Mouse (Mus musculus) gastrocnemius, adult 8-10 months (tissue): ENCODE data around the gene Pold1. TPM values are rescaled to one million over a fixed set of nuclear protein-coding genes. Genes with fewer than 3 reads are reported as not detected.

Experiments used
- DNase-seq, 2 experiments: peaks; one replicate each; pipeline ENCODE4 v3.0.0; 2022; ENCODE audit warnings: low spot score in 2 of 2
- total RNA-seq, 4 experiments: library from RNA; stranded (reverse); gene quantifications; 2 replicates each; pipeline ENCODE4 v1.2.4; 2022

Gene Pold1
- total RNA-seq, 4 experiments from 2014 or later = 4.6 to 5.9 (median 5.4) TPM

DNA sequence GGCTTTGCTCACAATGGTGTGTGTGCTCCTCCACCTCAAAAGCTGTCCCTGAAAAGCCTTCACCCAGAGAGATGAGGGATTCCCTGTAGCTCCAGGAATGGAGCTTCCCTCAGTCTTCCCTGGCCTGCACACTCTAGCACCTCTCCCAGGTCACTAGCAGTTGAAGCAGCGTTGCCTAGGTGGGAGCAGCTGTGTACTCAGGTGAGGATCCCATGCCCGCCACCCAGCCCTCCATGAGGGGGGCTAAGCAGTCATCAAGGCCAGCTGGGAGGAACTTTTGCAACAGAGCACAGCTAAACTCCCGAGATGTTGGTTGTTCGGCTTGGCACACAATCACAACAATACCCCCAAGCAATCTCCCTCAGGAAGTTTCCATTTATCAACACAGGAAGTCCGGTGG is 34.1 kb upstream of the Pold1 start:
- DNase-seq = no peak

- DNase-seq = no peak
Observed at GRCm38 (mm10) chr7:44581637-44582036, 33.0 kb upstream of the Pold1 start.

DNA sequence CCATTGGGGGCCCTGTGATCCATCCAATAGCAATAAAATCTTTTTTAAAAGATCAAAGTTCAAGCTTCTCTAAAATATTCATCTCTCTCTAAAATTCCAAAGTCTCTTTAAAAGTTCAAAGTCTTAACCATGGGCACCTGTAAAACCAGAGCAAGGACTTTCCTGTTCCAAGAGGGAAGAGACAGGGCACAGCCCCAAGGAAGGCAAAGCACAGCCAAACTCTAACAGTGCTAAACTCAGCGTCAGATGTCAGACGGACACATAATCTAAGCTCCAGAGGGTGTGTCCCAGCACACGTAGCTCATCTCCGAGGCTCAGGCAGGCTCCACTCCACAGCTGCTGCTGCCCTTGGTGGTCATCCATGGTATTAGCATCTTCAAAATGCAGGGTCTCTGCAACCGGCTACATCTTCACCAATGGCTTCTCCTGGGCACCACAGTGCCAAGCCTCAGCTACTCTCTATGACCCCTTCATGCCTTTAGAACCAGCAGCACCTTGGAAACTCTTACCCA is 27.7 kb upstream of the Pold1 start:
- DNase-seq = no peak

DNA sequence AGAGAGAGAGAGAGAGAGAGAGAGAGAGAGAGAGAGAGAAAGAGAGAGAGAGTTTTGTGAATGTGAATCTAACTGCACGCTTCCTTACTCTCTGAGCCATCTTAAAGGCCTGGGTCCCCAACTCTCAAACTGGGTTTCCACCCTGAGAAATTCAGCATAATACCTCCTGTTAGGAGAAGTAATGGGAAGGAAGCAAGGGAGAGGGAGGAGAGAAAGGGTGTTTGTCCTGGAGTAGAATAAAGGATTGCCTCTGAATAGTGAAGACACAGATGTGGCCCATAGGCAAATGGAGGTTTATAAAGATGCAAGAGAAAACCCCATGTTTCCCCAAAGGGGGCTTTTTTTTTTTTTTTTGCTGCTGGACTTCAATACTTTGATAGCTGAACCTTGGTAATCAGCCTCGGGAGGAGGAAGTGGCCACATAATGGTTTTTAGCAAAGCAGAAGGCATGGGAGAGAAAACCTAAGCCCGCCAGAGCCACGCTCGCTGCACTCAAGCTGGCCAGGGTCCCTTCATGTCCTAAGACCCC is 24.4 kb upstream of the Pold1 start:
- no peak for DNase-seq

GRCm38 (mm10) chr7:44572213-44572701 is 23.6 kb upstream of the Pold1 start, which contains the start of gene Napsa:
Gene Napsa (plus strand): TSS chr7:44572380.
- no peak for DNase-seq

DNA sequence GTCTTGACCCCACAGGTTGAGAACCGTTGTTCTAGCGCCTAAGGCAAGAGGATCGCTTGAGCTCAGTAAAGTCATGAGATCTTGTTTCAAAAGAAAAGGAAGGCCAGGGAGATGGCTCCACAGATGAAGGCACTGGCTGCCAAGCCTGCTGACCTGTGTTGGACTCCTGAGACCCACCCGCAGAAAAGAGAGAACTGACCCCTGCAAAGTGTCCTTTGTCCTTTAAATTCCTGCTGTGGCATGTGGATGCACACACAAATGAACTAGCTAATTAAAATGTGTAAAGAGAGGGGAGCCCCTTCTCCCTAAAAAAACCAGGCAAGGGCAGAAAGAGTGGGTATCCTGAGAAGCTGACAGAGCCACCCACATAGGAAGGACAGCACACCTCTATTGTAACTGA is 23.2 kb upstream of the Pold1 start:
- no peak for DNase-seq

DNA sequence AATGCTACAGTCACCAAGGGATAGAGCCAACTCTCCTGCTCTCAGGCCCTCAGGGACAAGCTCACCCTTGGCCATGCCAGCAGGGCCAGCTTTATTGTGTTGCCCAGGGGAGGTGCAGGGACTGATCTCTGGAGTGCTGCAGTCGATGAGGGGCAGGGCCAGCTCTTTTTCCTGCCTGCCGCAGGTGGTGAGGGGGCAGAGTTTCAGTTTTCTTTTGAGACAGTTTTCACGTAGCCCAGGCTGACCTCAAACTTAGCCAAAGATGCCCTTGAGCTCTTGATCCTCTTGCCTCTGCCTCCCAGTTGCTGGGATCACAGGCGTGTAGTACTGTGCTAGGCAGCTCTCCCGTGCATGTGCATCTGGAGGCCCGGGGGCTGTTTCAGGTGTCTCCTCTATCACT is 22.3 kb upstream of the Pold1 start:
- DNase-seq = no peak

GRCm38 (mm10) chr7:44568803-44569202 is 20.2 kb upstream of the Pold1 start:
- no peak for DNase-seq

DNA sequence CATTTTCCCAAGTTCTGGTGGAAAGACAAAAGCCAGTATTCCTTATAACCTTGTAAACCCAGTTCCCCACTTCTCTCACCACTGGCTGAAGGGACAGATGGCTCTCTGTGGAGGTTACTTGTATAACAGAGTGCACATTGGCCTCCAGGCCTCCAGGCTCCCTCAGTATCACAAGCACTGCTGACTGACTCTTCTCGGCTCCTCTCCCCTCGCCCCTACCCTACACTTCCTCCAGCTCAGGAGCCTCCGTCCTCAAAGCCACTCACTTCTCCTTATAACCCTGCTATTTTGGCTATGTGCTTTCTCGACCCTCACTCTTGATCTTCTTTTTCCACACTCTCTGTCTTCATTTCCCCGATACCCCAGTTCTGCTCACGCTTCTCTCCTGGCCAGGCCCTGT is 16.8 kb upstream of the Pold1 start:
- DNase-seq = no peak

DNA sequence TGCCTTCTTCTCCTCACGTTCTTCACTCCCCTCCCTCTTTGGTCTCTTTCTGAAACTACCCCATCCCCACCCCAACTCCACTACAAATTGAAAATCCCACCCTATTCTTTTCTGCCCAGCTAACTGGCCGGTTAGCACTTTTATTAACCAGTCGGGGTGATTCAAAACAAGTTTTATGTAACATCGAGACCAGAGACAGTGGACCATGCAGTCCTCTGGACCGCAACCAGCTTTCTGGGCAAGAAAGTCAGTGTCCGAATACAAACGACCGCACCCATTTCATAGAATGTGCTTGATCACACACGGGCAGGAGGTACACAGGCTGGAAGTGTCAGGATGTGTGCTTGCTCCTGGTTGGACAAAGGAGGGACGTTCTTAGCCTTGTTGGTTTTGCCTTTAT is 15.8 kb upstream of the Pold1 start:
- no peak for DNase-seq

DNA sequence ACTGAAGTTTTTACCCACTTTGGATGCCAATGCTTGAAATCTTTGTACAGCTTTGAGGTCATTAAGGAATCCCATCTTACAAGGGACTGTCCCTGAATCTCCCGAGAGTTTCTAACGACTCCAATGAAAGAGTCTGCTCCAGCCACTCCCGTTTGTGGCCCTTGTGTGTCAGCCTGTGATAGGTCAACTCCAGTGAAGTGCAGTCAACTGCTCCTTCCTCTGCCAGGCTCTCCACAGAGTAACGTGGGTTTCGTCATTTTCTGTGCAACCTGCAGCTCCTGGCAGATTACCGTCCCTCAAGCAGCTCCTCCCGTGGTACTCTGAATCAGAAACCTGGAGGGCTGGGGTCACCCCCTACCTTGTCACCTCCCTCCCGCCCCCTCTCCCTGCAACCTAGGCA is 14.6 kb upstream of the Pold1 start:
- DNase-seq = no peak

- DNase-seq = peak; percentile 40 to 54
Observed at GRCm38 (mm10) chr7:44560435-44561400, 12.1 kb upstream of the Pold1 start.

- DNase-seq = no peak
Observed at GRCm38 (mm10) chr7:44557629-44558028, 9.0 kb upstream of the Pold1 start.

- peak; percentile 93 to 95 for DNase-seq
Observed at GRCm38 (mm10) chr7:44553826-44554225, 5.2 kb upstream of the Pold1 start, which contains the start of gene Nr1h2. Gene Nr1h2 (minus strand): TSS chr7:44553951.

DNA sequence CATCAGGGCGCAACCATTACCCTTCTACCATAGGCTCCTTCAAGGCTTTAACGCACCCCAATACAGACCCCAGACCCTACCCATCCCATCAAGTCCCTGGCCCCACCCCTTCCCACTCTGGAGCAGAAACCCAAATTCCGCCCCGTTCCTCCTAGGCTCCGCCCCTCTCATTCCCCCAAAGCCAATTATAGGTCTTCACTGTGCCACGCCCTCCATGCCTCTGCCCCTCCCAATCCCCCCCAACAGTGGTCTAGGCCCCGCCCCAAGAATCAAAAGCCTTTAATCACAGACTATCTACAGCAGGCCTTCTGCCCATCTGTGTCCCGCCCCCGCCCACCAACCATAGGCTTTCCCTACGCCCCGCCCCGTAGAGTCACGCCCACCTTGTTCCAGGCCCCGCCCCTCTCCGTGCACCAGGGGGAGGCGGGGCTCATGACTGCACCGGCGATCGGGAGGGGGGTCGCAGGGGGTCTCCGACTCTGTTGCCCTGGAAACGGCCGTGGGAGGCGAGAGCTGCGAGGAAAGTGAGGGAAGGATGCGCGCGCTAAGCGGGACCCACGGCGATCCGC is 4.6 kb upstream of the Pold1 start:
- DNase-seq = peak; percentile 63 to 69

GRCm38 (mm10) chr7:44552141-44552908 is 3.7 kb upstream of the Pold1 start:
- DNase-seq = no peak

- DNase-seq = no peak
Observed at GRCm38 (mm10) chr7:44551731-44552130, 3.1 kb upstream of the Pold1 start.

- DNase-seq = no peak
Observed at GRCm38 (mm10) chr7:44551301-44551700, 2.7 kb upstream of the Pold1 start.

DNA sequence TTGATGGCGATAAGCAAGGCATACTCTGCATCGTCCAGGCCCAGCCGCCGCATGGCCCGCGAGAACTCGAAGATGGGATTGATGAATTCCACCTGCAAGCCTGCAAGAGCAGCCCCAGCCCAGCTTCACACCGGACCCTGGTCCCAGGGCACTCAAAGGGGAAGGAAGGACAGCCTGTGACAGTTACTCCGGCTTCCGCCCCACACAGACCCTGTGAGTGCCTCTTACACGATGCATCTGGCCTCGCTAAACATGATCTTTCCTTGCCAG is 1.7 kb upstream of the Pold1 start:
- no peak for DNase-seq

GRCm38 (mm10) chr7:44549621-44550408 is 1.2 kb upstream of the Pold1 start:
- no peak for DNase-seq

DNA sequence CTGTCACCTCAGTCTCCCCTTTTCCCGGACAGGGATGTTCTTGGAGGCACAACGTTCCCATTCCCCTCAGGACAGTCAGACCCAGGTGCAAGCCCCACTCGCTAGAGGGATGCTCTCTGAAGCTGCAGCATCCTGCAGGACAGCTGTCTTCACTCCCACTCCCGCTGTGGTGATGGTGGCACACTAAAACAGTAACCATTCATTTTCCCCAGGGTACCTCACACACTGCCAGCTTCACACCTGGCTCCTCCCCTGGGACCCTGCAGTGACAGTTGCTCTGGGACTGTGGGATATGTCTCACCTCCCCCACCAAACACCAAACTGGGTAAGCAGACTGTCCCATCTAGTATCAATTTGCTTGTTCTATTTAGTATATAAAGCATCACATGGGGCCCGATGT is 924 bp downstream of the Pold1 start:
- no peak for DNase-seq
